Mouse (Mus musculus): ENCODE data around the gene Nhlh1. TPM values are rescaled to one million over a fixed set of nuclear protein-coding genes. Genes with fewer than 3 reads are reported as not detected.
A peak's percentile ranks its signal among the peaks of the same experiment; 100 is the strongest.

The Nhlh1 gene
- polyA plus RNA-seq, 1 experiment = 0.07 TPM

- H3K27ac ChIP-seq (ENCODE audit: insufficient read depth, low read length) = no peak overlapping the region
- no peak overlapping the region for H3K4me3 ChIP-seq (replicated peaks; ENCODE audit: insufficient read depth, low read depth, low read length)
- H3K27me3 ChIP-seq (ENCODE audit: control insufficient read depth, insufficient read depth, low read length) = no peaks in the 10 kb centered on the region
- H3K4me1 ChIP-seq (ENCODE audit: control insufficient read depth, insufficient read depth, low read length) = no peaks in the 10 kb centered on the region
- no peak for TF ChIP-seq CTCF (IDR thresholded peaks at IDR 0.05; ENCODE audit: borderline replicate concordance, insufficient read depth, low read depth, low read length)
- no peak for TF ChIP-seq POLR2A (IDR thresholded peaks at IDR 0.05; ENCODE audit: borderline replicate concordance, insufficient read depth, low read length)
- WGBS = 20% methylated on average over 13 of the region's 13 CpGs
- DNase-seq = no peak
Observed at GRCm38 (mm10) chr1:172049131-172049782, 8.1 kb downstream of the Nhlh1 start.

DNA sequence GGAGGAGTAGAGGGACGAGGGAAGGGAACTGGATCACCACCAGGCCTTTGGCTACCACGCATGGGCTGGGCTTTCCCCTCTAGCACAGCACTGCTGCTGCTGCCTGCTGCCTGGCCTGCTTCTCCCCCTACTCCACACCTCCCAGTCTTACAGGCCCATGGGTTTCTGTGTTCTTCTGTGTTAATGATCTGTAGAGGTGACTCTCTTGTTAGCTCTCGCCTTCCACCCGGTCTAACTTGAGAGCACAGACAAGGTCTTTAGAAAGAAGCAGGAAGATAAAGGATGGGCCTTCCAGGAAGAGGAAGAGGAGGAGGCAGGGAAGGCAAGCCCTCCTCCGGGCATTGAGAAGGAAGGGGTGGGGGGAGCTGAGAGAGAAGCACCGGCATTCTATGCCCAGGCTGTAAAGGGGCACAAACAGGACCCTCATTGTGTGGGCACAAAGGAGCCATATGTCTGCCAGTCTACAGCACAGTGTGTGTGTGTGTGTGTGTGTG, 9.1 kb downstream of the Nhlh1 start:
- no peak for TF ChIP-seq POLR2A (IDR thresholded peaks at IDR 0.05; ENCODE audit: borderline replicate concordance, insufficient read depth, low read length)
- TF ChIP-seq CTCF (IDR thresholded peaks at IDR 0.05; ENCODE audit: borderline replicate concordance, insufficient read depth, low read depth, low read length) = no peak
- no peaks in the 10 kb centered on the region for H3K27me3 ChIP-seq (ENCODE audit: control insufficient read depth, insufficient read depth, low read length)
- H3K27ac ChIP-seq (ENCODE audit: insufficient read depth, low read length) = no peak overlapping the region
- 42% methylated on average over 6 of the region's 6 CpGs for WGBS
- DNase-seq = no peak
- no peak overlapping the region for H3K4me3 ChIP-seq (replicated peaks; ENCODE audit: insufficient read depth, low read depth, low read length)
- no peaks in the 10 kb centered on the region for H3K4me1 ChIP-seq (ENCODE audit: control insufficient read depth, insufficient read depth, low read length)

GRCm38 (mm10) chr1:172046938-172047337, 10.4 kb downstream of the Nhlh1 start:
- TF ChIP-seq CTCF (IDR thresholded peaks at IDR 0.05; ENCODE audit: borderline replicate concordance, insufficient read depth, low read depth, low read length) (peak; percentile 81), POLR2A (IDR thresholded peaks at IDR 0.05; ENCODE audit: borderline replicate concordance, insufficient read depth, low read length) (no peak)
- H3K4me1 ChIP-seq (ENCODE audit: control insufficient read depth, insufficient read depth, low read length) = no peaks in the 10 kb centered on the region
- no peak overlapping the region for H3K4me3 ChIP-seq (replicated peaks; ENCODE audit: insufficient read depth, low read depth, low read length)
- H3K27ac ChIP-seq (ENCODE audit: insufficient read depth, low read length) = no peak overlapping the region
- no peaks in the 10 kb centered on the region for H3K27me3 ChIP-seq (ENCODE audit: control insufficient read depth, insufficient read depth, low read length)
- WGBS = 17% methylated on average over 5 of the region's 5 CpGs
- DNase-seq = peak; percentile 49 to 65

GRCm38 (mm10) chr1:172046410-172046809, 11.0 kb downstream of the Nhlh1 start:
- Histone ChIP-seq H3K4me1 (ENCODE audit: control insufficient read depth, insufficient read depth, low read length) (no peaks in the 10 kb centered on the region), H3K4me3 (replicated peaks; ENCODE audit: insufficient read depth, low read depth, low read length) (no peak overlapping the region), H3K27ac (ENCODE audit: insufficient read depth, low read length) (no peak overlapping the region), H3K27me3 (ENCODE audit: control insufficient read depth, insufficient read depth, low read length) (no peaks in the 10 kb centered on the region)
- 64% methylated on average over 8 of the region's 8 CpGs for WGBS
- TF ChIP-seq CTCF (IDR thresholded peaks at IDR 0.05; ENCODE audit: borderline replicate concordance, insufficient read depth, low read depth, low read length) (no peak), POLR2A (IDR thresholded peaks at IDR 0.05; ENCODE audit: borderline replicate concordance, insufficient read depth, low read length) (no peak)
- no peak for DNase-seq

DNA sequence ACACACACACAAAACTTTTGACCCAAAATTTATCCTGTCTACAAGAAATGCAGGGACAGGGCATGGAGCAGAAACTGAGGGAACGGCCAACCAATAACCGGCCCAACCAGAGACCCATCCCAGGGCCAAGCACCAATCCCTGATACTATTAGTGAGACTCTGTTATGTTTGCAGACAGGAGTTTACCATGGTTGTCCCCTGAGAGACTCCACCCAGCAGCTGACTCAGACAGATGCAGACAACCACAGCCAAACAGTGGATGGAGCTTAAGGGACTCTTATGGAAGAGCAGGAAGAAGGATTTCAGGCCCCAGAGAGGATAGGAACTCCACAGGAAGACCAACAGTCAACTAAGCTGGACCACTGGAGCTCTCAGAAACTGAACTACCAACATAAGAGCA, 27.5 kb downstream of the Nhlh1 start:
- no peak for DNase-seq
- no peaks in the 10 kb centered on the region for H3K27me3 ChIP-seq (ENCODE audit: control insufficient read depth, insufficient read depth, low read length)
- WGBS = 96% methylated on average over 2 of the region's 2 CpGs
- no peak overlapping the region for H3K27ac ChIP-seq (ENCODE audit: insufficient read depth, low read length)
- no peak for TF ChIP-seq CTCF (IDR thresholded peaks at IDR 0.05; ENCODE audit: borderline replicate concordance, insufficient read depth, low read depth, low read length)
- TF ChIP-seq POLR2A (IDR thresholded peaks at IDR 0.05; ENCODE audit: borderline replicate concordance, insufficient read depth, low read length) = no peak
- H3K4me3 ChIP-seq (replicated peaks; ENCODE audit: insufficient read depth, low read depth, low read length) = no peak overlapping the region
- no peaks in the 10 kb centered on the region for H3K4me1 ChIP-seq (ENCODE audit: control insufficient read depth, insufficient read depth, low read length)

DNA sequence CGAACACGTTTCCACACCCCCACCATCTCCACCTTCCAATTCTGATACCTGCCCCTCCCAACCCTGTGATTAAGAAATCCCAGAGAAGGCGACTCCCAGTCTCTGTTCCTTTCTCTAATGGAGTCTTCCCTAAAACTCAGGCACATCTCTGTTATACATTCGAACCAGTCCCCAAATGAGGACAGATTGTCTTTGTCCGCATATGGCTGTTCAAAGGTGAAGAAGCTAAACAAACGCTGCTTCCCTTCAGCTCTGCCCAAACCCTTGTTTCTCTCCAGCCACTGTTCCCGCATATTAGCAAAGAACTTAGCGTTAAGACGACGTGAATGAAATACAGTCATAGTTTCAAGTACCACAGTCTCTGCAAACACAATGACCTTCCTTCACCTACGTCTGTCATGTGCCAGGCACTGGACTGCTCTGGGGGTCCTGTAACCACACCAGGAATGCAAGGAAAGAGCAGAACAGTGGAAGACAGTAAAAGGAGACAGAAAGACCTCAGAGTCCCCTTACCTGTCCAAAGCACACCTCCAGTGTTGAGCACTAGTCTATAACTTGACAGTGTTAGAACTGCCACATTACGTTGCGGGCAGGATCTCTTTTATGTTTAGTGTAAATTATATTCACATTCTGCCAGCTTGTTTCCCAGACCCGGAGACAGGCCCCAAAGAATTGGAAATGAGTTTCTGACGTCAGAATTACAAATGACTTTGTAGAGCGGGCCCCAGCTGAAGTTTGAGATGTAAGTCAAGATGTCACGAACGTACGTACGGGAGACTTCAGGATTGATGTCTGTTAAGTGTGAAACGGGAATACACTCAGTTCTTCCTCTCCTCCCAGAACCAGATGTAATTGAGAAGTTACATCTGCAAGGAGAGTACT, 28.7 kb downstream of the Nhlh1 start, which contains the start of gene Vangl2:
Gene Vangl2 (minus strand): TSS at position 51 of the 882 bp plus-strand sequence.
- no peaks in the 10 kb centered on the region for H3K27me3 ChIP-seq (ENCODE audit: control insufficient read depth, insufficient read depth, low read length)
- 78% methylated on average over 21 of the region's 21 CpGs for WGBS
- peak within 1 kb of the TSS; percentile 98 for H3K4me3 ChIP-seq (replicated peaks; ENCODE audit: insufficient read depth, low read depth, low read length)
- no peak for DNase-seq
- H3K27ac ChIP-seq (ENCODE audit: insufficient read depth, low read length) = peak within 1 kb of the TSS; percentile 62
- H3K4me1 ChIP-seq (ENCODE audit: control insufficient read depth, insufficient read depth, low read length) = no peaks in the 10 kb centered on the region
- no peak for TF ChIP-seq CTCF (IDR thresholded peaks at IDR 0.05; ENCODE audit: borderline replicate concordance, insufficient read depth, low read depth, low read length)
- no peak for TF ChIP-seq POLR2A (IDR thresholded peaks at IDR 0.05; ENCODE audit: borderline replicate concordance, insufficient read depth, low read length)

DNA sequence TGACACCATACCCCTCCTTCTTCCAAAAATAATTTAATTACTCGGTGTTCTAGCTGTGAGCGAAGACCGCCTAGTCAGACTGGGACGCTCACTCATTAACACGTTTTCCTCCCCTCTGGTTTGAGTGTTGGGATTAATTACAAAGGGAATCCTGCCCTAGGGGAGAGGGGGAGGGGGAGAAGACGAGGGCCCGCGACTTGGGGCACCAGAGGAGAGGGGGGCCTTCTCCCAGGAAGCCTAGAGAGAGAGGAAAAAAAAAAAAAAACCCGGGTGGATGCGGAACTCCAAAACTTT, 29.6 kb downstream of the Nhlh1 start:
- peak overlapping the region; percentile 98 for H3K4me3 ChIP-seq (replicated peaks; ENCODE audit: insufficient read depth, low read depth, low read length)
- H3K27ac ChIP-seq (ENCODE audit: insufficient read depth, low read length) = peak overlapping the region; percentile 62
- H3K27me3 ChIP-seq (ENCODE audit: control insufficient read depth, insufficient read depth, low read length) = no peaks in the 10 kb centered on the region
- 10% methylated on average over 10 of the region's 10 CpGs for WGBS
- no peak for TF ChIP-seq CTCF (IDR thresholded peaks at IDR 0.05; ENCODE audit: borderline replicate concordance, insufficient read depth, low read depth, low read length)
- no peak for TF ChIP-seq POLR2A (IDR thresholded peaks at IDR 0.05; ENCODE audit: borderline replicate concordance, insufficient read depth, low read length)
- no peak for DNase-seq
- H3K4me1 ChIP-seq (ENCODE audit: control insufficient read depth, insufficient read depth, low read length) = no peaks in the 10 kb centered on the region
